Mouse (Mus musculus): ENCODE measurements around the gene A830018L16Rik. TPM values are rescaled to one million over a fixed set of nuclear protein-coding genes. Genes with fewer than 3 reads are reported as not detected.
"Not testable (repeated sequence)": the region's sequence is repeated elsewhere in the genome, so short reads cannot be mapped to it uniquely, and the experiment has no call there.

A830018L16Rik gene
- polyA plus RNA-seq, 1 experiment from 2014 or later = 6.2 TPM

DNA sequence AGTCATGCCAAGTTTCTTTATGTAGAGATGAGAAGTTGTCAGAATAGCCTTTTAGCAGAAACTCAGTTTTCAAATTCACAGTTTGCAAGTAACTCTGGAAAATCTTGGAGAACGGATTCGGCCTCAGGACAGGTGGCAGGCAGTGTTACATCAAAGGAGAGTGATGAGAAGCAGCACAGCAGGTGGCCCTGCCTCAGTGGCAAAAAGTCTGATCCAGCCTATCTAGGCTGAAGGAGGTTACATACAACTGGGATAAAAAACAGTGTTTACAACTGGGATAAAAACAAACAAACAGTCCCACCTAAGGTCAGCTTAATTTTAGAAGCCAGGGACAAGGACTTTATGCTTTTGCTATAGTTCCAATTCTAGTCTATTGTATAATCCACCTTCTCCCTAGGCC is 79.0 kb downstream of the A830018L16Rik start:
- H3K36me3 ChIP-seq = no peaks in the 10 kb centered on the region
- H3K9me3 ChIP-seq = no peaks in the 10 kb centered on the region
- H3K4me1 ChIP-seq = no peaks in the 10 kb centered on the region
- ATAC-seq (ENCODE audit: insufficient number of reproducible peaks, insufficient read depth, low FRiP score, low TSS enrichment) = no peak
- 81% methylated on average over 2 of the region's 2 CpGs for WGBS
- H3K27me3 ChIP-seq = no peaks in the 10 kb centered on the region
- H3K4me2 ChIP-seq (replicated peaks) = no peak overlapping the region
- H3K4me3 ChIP-seq = no peak overlapping the region
- no peak overlapping the region for H3K9ac ChIP-seq
- H3K27ac ChIP-seq = no peak overlapping the region

DNA sequence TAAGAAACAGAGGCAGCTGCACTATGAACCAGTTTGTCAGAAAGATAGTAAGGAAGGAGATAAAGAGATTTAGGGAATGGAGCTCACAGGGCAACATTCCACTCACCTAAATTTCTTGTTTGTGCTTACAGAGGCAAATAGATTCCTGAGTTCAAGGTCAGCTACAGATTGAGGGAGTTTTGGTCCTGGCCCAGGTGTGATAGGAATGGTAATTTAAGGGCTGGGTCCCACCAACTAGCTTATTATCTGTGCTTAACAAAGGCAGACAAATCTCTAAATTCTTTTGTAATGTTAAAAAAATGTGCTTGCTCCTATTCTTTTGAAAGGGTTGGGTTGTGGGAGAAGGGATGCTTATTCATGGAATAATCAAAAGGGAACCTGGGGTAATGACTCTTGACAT is 87.7 kb downstream of the A830018L16Rik start:
- H3K4me3 ChIP-seq = no peak overlapping the region
- no peak overlapping the region for H3K9ac ChIP-seq
- H3K27ac ChIP-seq = no peak overlapping the region
- H3K9me3 ChIP-seq = no peaks in the 10 kb centered on the region
- ATAC-seq (ENCODE audit: insufficient number of reproducible peaks, insufficient read depth, low FRiP score, low TSS enrichment) = no peak
- no peak overlapping the region for H3K4me2 ChIP-seq (replicated peaks)
- H3K4me1 ChIP-seq = no peaks in the 10 kb centered on the region
- H3K27me3 ChIP-seq = no peaks in the 10 kb centered on the region
- H3K36me3 ChIP-seq = no peaks in the 10 kb centered on the region

DNA sequence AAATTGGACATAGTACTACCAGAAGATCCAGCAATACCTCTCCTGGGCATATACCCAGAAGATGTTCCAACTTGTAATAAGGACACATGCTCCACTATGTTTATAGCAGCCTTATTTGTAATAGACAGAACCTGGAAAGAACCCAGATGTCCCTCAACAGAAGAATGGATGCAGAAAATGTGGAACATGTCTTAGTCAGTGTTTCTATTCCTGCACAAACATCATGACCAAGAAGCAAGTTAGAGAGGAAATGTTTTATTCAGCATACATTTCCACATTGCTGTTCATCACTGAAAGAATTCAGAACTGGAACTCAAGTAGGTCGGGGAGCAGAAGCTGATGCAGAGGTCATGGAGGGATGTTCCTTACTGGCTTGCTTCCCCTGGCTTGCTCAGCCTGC is 135.9 kb downstream of the A830018L16Rik start:
- not testable (repeated sequence) for H3K27ac ChIP-seq; H3K27me3 ChIP-seq; H3K9me3 ChIP-seq; H3K9ac ChIP-seq; H3K4me1 ChIP-seq; H3K4me3 ChIP-seq; H3K36me3 ChIP-seq; H3K4me2 ChIP-seq (replicated peaks); ATAC-seq (ENCODE audit: insufficient number of reproducible peaks, insufficient read depth, low FRiP score, low TSS enrichment)
- 50% methylated on average over 1 of the region's 1 CpGs for WGBS

DNA sequence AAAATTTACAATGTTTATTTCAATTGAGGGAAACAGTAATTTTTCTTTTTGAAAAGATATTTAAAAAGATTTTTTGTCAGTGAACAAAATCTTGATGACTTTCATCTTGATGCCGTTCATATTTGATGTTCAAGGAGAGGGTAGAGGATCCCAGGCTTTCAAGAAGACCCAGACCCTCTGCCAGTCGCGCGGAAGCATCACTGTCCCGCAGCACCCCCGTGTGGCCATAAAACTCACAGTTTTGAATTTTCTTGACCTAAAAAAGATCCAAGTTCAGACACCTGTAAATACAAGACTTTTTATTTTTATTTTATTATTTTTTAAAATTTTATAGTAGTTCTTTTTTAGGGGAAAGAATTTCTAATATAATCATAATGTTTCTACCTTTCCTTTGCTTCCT is 151.4 kb downstream of the A830018L16Rik start:
- no peaks in the 10 kb centered on the region for H3K27me3 ChIP-seq
- H3K9me3 ChIP-seq = no peaks in the 10 kb centered on the region
- no peak overlapping the region for H3K9ac ChIP-seq
- no peak for ATAC-seq (ENCODE audit: insufficient number of reproducible peaks, insufficient read depth, low FRiP score, low TSS enrichment)
- no peaks in the 10 kb centered on the region for H3K4me1 ChIP-seq
- H3K4me3 ChIP-seq = no peak overlapping the region
- 10% methylated on average over 6 of the region's 6 CpGs for WGBS
- H3K36me3 ChIP-seq = no peaks in the 10 kb centered on the region
- H3K27ac ChIP-seq = no peak overlapping the region
- no peak overlapping the region for H3K4me2 ChIP-seq (replicated peaks)

DNA sequence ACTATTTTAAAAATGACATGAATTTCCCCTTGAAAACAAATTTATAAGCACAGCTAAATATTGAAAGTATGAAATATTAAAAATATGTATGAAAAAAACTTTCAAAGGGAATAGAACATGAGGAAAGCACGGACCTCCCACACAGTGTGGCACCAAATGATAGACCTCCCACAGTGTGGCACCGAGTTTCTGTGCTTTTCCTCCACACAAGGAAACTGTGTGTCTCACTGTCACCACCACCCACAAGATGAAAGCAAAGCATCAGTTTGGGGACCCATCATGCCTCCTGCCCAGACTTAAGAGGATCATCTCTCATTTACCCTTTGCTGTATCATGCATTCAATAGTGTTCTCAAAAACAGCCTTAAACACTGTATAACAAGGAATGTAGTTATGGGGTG is 152.8 kb downstream of the A830018L16Rik start:
- Histone ChIP-seq H3K4me3 (no peak overlapping the region), H3K27ac (no peak overlapping the region), H3K4me1 (no peaks in the 10 kb centered on the region), H3K36me3 (no peaks in the 10 kb centered on the region), H3K27me3 (no peaks in the 10 kb centered on the region), H3K4me2 (replicated peaks) (no peak overlapping the region), H3K9ac (no peak overlapping the region), H3K9me3 (no peaks in the 10 kb centered on the region)
- no peak for ATAC-seq (ENCODE audit: insufficient number of reproducible peaks, insufficient read depth, low FRiP score, low TSS enrichment)
- 60% methylated on average over 2 of the region's 2 CpGs for WGBS

DNA sequence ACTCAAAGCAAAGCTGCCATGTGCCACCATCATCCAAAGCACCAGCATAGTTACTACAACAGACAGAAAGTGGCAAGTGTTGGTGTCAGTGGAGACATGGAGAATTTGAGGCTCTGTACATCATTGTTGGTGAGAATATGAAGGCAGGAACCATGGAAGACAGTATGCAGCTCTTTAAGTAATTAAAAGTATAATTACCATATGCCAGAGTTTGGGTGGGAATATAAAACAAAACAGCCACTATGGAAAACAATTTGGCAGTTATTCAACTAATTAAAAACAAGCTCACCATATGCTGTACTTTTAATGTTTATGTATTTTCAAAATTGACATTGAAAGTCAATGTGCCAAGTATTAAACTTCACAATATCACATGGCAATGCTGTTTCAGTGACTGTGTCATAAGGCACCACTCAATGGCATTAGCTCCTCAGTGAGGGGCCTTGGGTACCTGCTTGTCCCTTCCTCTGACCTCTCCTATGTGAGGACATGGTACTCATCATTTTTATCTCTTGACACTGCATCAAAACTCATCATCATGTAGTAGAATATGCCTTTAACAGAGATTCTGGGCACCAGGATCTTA is 153.5 kb downstream of the A830018L16Rik start:
- H3K4me2 ChIP-seq (replicated peaks) = no peak overlapping the region
- H3K36me3 ChIP-seq = no peaks in the 10 kb centered on the region
- H3K9me3 ChIP-seq = no peaks in the 10 kb centered on the region
- no peak overlapping the region for H3K4me3 ChIP-seq
- H3K4me1 ChIP-seq = no peaks in the 10 kb centered on the region
- no peak overlapping the region for H3K9ac ChIP-seq
- H3K27me3 ChIP-seq = no peaks in the 10 kb centered on the region
- no peak for ATAC-seq (ENCODE audit: insufficient number of reproducible peaks, insufficient read depth, low FRiP score, low TSS enrichment)
- H3K27ac ChIP-seq = no peak overlapping the region

DNA sequence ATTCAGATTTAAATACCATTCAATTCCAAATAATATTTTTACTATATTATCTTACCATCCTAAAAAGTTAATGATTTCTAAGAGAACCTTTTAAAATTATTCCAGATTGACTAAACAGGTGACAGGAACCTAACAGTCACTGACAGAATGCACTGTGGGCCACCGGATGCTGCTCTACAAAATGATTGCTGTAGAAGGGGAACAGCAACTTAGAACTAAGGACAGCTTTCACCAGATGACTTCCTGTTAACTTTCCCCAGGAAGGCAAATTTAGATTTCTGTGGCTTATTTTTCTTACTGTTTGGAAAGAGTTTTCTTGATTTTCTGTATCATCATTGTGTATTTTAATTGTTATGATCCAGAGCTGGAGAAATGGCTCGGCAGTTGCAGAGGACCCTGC is 156.4 kb downstream of the A830018L16Rik start:
- H3K4me2 ChIP-seq (replicated peaks) = no peak overlapping the region
- H3K36me3 ChIP-seq = no peaks in the 10 kb centered on the region
- no peak overlapping the region for H3K9ac ChIP-seq
- no peak overlapping the region for H3K27ac ChIP-seq
- no peaks in the 10 kb centered on the region for H3K9me3 ChIP-seq
- no peaks in the 10 kb centered on the region for H3K4me1 ChIP-seq
- H3K27me3 ChIP-seq = no peaks in the 10 kb centered on the region
- ATAC-seq (ENCODE audit: insufficient number of reproducible peaks, insufficient read depth, low FRiP score, low TSS enrichment) = no peak
- no peak overlapping the region for H3K4me3 ChIP-seq
- 88% methylated on average over 2 of the region's 2 CpGs for WGBS

DNA sequence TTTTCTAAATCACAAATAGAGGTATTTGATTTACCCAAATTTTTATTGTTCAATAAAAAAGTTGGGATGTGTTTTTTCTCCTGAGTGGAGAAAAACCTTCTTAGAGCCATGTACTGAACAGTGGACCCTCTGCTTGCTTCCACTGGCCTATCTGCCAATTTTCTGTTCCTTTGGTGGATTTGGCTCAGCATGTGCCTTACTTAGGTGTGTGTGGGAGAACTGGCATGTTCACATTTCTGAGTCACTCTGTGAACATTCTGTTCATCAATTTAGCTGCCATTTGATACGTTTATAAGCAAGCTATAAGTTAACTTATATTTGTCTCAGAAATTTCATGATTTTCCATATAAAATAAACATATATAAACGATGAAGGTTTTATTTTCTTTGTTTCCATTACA is 159.6 kb downstream of the A830018L16Rik start:
- ATAC-seq (ENCODE audit: insufficient number of reproducible peaks, insufficient read depth, low FRiP score, low TSS enrichment) = no peak
- 66% methylated on average over 2 of the region's 2 CpGs for WGBS
- H3K9me3 ChIP-seq = no peaks in the 10 kb centered on the region

DNA sequence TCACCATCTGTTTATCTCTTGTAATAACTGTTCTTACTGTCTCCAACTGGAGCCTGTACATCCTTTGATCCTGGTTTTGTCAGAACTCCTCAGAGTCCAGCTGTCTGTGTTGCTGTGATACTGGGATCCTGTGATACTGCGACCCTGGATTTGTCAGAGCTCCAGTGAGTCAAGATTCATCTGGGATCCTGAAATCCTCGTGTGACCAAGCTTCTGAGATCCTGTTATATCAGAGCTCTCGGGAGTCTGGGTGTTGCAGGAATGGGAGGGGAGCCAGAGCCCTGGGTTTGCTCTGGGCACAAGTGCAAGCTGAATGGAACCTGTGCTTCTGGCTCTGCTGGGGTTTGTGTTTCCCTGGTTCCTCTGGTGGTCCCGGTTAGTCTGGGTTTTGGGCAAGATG is 166.1 kb downstream of the A830018L16Rik start:
- no peak overlapping the region for H3K4me2 ChIP-seq (replicated peaks)
- H3K27ac ChIP-seq = no peak overlapping the region
- H3K4me1 ChIP-seq = no peaks in the 10 kb centered on the region
- H3K9me3 ChIP-seq = no peaks in the 10 kb centered on the region
- ATAC-seq (ENCODE audit: insufficient number of reproducible peaks, insufficient read depth, low FRiP score, low TSS enrichment) = no peak
- no peaks in the 10 kb centered on the region for H3K27me3 ChIP-seq
- WGBS = 79% methylated on average over 4 of the region's 4 CpGs
- no peaks in the 10 kb centered on the region for H3K36me3 ChIP-seq
- H3K9ac ChIP-seq = no peak overlapping the region
- H3K4me3 ChIP-seq = no peak overlapping the region

More for the DNA sequence above, 159.6 kb downstream of the A830018L16Rik start:
- H3K27me3 ChIP-seq = no peaks in the 10 kb centered on the region
- no peaks in the 10 kb centered on the region for H3K36me3 ChIP-seq
- no peak overlapping the region for H3K9ac ChIP-seq
- H3K4me1 ChIP-seq = no peaks in the 10 kb centered on the region
- no peak overlapping the region for H3K4me2 ChIP-seq (replicated peaks)
- H3K27ac ChIP-seq = no peak overlapping the region
- no peak overlapping the region for H3K4me3 ChIP-seq

DNA sequence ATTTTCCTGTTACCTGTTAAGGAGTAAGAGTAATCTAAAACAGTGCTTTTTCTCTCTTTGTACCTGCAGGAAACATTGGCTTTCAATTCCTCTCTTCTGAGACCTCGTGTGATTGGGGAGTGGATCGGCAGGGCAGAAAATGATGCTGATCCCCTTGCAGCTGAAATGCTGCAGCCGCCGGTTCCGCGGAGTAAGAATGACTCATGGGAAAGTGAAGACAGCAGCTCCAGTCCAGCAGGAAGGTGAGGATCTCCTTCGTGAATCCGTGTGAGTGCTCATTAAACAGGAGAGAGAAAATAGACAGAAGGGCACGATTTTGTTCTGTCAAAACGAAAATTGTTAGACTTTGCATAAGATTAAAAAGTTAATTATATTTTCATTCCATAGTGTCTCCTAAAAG is 174.4 kb downstream of the A830018L16Rik start:
- H3K4me3 ChIP-seq = no peak overlapping the region
- 0 out of 2 replicates have a peak, but pooled peaks cover 8% of the 10 kb centered on the region for H3K4me1 ChIP-seq
- H3K9me3 ChIP-seq = no peaks in the 10 kb centered on the region
- H3K36me3 ChIP-seq = no peaks in the 10 kb centered on the region
- H3K9ac ChIP-seq = no peak overlapping the region
- no peak for ATAC-seq (ENCODE audit: insufficient number of reproducible peaks, insufficient read depth, low FRiP score, low TSS enrichment)
- no peaks in the 10 kb centered on the region for H3K27me3 ChIP-seq
- no peak overlapping the region for H3K4me2 ChIP-seq (replicated peaks)
- 62% methylated on average over 10 of the region's 10 CpGs for WGBS
- no peak overlapping the region for H3K27ac ChIP-seq

DNA sequence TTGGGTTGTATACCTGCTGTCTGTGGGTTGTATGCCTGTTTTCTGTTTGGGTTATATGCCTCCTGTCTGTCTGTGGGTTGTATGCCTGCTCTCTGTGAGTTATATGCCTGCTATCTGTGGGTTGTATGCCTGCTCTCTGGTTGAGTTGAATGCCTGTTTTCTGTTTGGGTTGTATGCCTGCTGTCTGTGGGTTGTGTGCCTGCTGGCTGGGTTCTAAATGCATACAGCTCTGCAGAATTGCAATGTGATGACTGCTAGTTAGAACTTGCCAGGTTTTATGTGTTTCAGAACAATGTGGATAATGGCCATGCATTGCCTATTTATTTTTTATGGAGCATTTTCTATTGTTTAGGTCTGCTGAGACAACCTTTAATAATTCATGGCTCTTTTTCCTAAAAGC is 236.2 kb downstream of the A830018L16Rik start:
- no peak for ATAC-seq (ENCODE audit: insufficient number of reproducible peaks, insufficient read depth, low FRiP score, low TSS enrichment)
- H3K4me3 ChIP-seq = no peak overlapping the region
- no peaks in the 10 kb centered on the region for H3K27me3 ChIP-seq
- H3K36me3 ChIP-seq = no peaks in the 10 kb centered on the region
- no peak overlapping the region for H3K9ac ChIP-seq
- no peak overlapping the region for H3K4me2 ChIP-seq (replicated peaks)
- H3K4me1 ChIP-seq = no peaks in the 10 kb centered on the region
- H3K27ac ChIP-seq = no peak overlapping the region
- H3K9me3 ChIP-seq = no peaks in the 10 kb centered on the region

DNA sequence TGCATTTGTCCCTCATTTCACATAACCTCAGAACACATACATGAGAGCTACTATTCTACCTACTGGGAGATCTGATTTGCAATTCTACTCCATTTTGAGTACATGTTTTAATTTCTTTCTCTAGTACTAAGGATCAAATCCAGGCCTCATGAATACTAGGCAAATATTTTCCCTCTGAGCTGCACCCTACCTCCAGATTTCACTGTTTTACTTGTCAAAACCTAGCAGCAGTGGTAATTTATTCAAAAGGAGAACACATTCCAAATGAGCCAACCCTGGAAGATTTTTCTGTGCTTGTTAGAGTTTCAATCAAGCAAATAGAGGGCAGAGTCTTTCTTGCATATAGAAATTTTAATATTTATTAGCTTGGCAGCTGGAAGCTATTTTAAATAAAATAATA is 238.9 kb downstream of the A830018L16Rik start:
- H3K9me3 ChIP-seq = no peaks in the 10 kb centered on the region
- no peak overlapping the region for H3K27ac ChIP-seq
- H3K4me1 ChIP-seq = no peaks in the 10 kb centered on the region
- H3K36me3 ChIP-seq = no peaks in the 10 kb centered on the region
- H3K4me3 ChIP-seq = no peak overlapping the region
- no peak overlapping the region for H3K4me2 ChIP-seq (replicated peaks)
- ATAC-seq (ENCODE audit: insufficient number of reproducible peaks, insufficient read depth, low FRiP score, low TSS enrichment) = no peak
- no peak overlapping the region for H3K9ac ChIP-seq
- no peaks in the 10 kb centered on the region for H3K27me3 ChIP-seq

Measured in embryonic facial prominence, embryonic 12.5 days (tissue).